Mouse (Mus musculus): Measurements from ENCODE around the gene Rpl27. TPM values are rescaled to one million over a fixed set of nuclear protein-coding genes. Genes with fewer than 3 reads are reported as not detected.

Gene Rpl27
- polyA plus RNA-seq (2012; rRNA removed) = 397 and 424 TPM in 2 replicates

DNA sequence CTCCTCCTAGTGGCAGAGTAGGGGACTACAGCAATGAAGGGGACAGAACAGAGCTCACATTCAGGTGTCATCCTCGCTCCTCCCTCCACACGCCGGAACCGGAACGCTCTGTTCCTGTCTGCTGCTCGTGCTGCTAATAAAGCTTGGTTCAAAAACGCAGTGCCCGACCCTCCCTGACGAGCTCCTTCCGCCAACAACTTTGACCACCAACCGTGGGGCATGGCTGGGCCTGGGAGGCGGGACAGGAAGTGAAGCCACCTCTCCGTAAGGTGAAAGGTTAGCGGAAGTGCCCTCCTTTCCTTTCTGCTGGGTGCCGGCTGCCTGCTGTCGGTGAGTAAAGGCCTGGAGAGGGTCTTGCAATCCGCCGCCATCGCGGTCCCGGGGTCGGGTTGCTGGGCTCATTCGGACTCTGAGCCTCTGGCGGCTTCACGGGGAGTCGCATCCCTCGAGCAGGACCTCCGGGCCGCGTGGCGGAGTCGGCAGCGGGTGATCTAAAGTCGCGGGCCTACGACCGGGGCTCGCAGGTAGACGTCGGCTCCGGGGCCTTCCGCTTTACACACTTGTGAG lies at the start of gene Rpl27:
Gene Rpl27 (plus strand): TSS at position 172 of the 567 bp plus-strand sequence.
- H3K27ac ChIP-seq (ENCODE audit: insufficient read depth, low read length) = no peak within 1 kb of the TSS
- H3K4me3 ChIP-seq (ENCODE audit: insufficient read depth, low read length) = peak within 1 kb of the TSS; percentile 52
- TF ChIP-seq CTCF (IDR thresholded peaks at IDR 0.05; ENCODE audit: extremely low read depth, insufficient read depth, low read length) (peak; percentile 77), POLR2A (IDR thresholded peaks at IDR 0.05; ENCODE audit: extremely low read depth, insufficient read depth, low read length) (peak; percentile 81)
- peaks cover 3% of the 10 kb centered on the region; the same call in 1 of the 2 replicates for H3K4me1 ChIP-seq (ENCODE audit: control insufficient read depth, insufficient read depth, low read length)

DNA sequence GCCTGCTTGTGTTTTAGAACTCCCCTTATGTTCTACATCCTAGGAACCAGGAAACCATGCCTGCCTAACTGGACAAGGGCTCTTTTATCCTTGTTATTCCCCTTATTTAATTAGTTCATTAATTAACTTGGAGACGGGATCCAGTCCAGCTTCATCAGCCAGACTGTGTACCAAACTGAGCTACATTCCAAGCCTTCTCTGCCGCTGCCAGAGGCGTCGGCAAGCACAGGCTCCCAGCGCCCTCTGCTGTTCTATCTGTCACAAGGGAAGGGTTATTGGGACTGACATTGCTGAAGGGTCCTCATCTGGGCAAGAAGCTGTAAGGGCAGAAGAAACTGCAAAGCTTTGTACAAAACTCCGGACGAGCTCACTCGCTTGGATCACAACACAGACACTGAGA lies 47.0 kb upstream of the Rpl27 start:
- TF ChIP-seq POLR2A (IDR thresholded peaks at IDR 0.05; ENCODE audit: extremely low read depth, insufficient read depth, low read length) (no peak), CTCF (IDR thresholded peaks at IDR 0.05; ENCODE audit: extremely low read depth, insufficient read depth, low read length) (peak; percentile 94)
- Histone ChIP-seq H3K27ac (ENCODE audit: insufficient read depth, low read length) (no peak overlapping the region), H3K4me1 (ENCODE audit: control insufficient read depth, insufficient read depth, low read length) (peaks cover 2% of the 10 kb centered on the region; the same call in 1 of the 2 replicates), H3K4me3 (ENCODE audit: insufficient read depth, low read length) (no peak overlapping the region)

DNA sequence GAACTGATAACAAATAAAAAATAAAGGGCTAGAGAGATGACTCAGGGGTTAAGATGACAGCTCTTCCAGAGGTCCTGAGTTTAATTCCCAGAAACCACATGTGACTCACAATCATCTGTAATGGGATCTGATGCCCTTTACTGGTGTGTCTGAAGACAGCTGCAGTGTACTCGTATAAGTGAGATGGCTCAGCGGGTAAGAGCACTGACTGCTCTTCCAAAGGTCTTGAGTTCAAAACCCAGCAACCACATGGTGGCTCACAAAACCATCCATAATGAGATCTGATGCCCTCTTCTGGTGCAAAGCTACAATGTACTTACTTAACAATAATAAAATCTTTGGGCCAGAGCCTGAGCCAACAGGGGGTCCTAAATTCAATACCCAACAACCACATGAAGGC lies 26.8 kb upstream of the Rpl27 start:
- H3K27ac ChIP-seq (ENCODE audit: insufficient read depth, low read length) = no peak overlapping the region
- peaks cover 3% of the 10 kb centered on the region; the same call in 1 of the 2 replicates for H3K4me1 ChIP-seq (ENCODE audit: control insufficient read depth, insufficient read depth, low read length)
- H3K4me3 ChIP-seq (ENCODE audit: insufficient read depth, low read length) = no peak overlapping the region
- TF ChIP-seq POLR2A (IDR thresholded peaks at IDR 0.05; ENCODE audit: extremely low read depth, insufficient read depth, low read length) = no peak
- TF ChIP-seq CTCF (IDR thresholded peaks at IDR 0.05; ENCODE audit: extremely low read depth, insufficient read depth, low read length) = no peak

DNA sequence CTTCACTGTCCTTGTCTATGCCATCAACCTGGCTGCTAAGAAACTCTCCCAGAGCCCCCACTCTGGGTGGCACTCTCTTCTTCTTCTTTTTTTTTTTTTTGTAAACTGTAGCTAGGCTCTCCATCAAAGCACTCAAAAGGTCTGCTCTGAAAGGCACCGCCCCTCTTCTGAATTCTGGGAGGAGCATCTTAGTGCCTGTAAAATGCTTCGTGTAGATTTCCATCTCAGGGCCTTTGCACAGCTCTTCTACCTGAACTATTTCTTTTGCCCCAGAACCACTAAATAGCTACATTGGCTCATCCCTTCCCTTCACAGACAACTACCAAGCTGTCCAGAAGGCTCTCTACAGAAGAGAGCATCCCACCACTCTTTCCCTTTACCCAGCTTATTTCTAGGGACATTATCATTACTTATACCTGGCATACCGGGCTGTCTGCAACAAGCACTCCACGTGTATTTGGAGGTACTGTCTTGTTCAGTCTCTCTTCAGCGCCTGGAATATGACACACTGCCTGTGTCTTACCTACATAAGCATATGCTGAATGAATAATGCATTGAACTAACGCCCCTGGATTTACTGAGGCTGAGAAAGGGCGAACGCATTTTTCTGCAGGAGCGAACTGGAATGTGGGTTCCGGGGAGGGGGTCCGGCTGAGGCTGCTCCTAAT lies 25.5 kb upstream of the Rpl27 start:
- peak overlapping the region; percentile 76 for H3K4me3 ChIP-seq (ENCODE audit: insufficient read depth, low read length)
- no peak for TF ChIP-seq POLR2A (IDR thresholded peaks at IDR 0.05; ENCODE audit: extremely low read depth, insufficient read depth, low read length)
- peak overlapping the region; percentile 17; the same call in 1 of the 2 replicates for H3K27ac ChIP-seq (ENCODE audit: insufficient read depth, low read length)
- peaks cover 3% of the 10 kb centered on the region; the same call in 1 of the 2 replicates for H3K4me1 ChIP-seq (ENCODE audit: control insufficient read depth, insufficient read depth, low read length)

DNA sequence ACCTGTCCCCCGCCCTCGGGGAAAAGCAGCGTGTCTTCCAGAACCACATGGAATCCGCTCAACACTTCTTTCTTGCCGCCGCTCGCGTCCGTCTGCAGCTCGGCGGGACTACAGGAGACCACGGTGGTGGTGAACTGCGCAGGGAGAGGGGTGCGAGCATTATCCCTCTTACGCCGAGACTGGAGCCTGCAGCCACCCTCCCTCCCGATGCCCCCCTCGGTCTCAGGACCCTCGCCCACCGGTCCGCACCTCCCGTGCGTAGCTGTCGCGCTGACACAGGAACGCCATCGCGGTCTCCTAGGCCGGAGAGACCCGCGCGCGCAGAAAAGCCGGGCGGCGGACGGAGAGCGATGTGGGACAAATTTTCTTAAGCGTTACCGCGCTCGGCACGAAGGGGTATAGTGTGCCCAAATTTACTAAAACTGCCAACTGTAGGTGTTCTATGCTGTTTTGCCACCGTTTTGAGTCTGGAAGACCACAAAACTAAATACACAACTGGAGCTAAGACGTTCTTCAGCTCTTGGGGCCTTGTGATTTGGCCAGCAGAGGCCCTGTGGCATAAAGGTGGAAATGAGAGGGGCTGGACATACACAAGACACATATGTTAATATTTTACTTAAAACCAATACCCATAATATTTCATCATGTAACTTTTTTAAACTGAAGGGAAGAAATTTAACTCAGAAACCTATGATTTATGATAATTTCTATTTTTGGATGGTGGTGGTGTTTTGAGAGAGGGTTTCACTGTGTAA lies 24.8 kb upstream of the Rpl27 start, which contains the start of gene Aarsd1:
Gene Aarsd1 (minus strand): TSS at position 515 of the 755 bp plus-strand sequence.
- peaks cover 3% of the 10 kb centered on the region; the same call in 1 of the 2 replicates for H3K4me1 ChIP-seq (ENCODE audit: control insufficient read depth, insufficient read depth, low read length)
- peak within 1 kb of the TSS; percentile 17; the same call in 1 of the 2 replicates for H3K27ac ChIP-seq (ENCODE audit: insufficient read depth, low read length)
- TF ChIP-seq POLR2A (IDR thresholded peaks at IDR 0.05; ENCODE audit: extremely low read depth, insufficient read depth, low read length) (peak; percentile 21; the same call in 1 of the 2 replicates), CTCF (IDR thresholded peaks at IDR 0.05; ENCODE audit: extremely low read depth, insufficient read depth, low read length) (no peak)
- peak within 1 kb of the TSS; percentile 76 for H3K4me3 ChIP-seq (ENCODE audit: insufficient read depth, low read length)

DNA sequence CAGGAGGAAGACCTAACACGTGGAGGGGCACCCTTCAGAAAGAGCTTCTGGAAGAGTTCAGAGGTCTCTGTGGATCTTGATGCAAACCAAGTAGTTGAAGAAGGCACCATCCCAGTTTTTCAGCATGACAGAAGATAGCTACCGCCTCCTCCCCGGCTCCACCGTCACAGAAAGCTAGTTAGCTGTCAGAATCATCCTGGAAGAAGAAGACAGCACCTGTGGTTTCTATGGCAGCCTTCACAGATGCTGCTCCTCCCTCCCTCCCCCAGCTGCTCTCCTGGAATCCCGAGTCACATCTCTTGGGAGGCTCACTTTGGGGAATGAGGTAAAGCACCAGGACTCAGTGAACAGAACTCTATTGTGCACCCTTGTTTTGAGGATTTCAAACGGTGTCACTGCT lies 23.1 kb upstream of the Rpl27 start:
- H3K27ac ChIP-seq (ENCODE audit: insufficient read depth, low read length) = no peak overlapping the region
- no peak for TF ChIP-seq POLR2A (IDR thresholded peaks at IDR 0.05; ENCODE audit: extremely low read depth, insufficient read depth, low read length)
- no peak for TF ChIP-seq CTCF (IDR thresholded peaks at IDR 0.05; ENCODE audit: extremely low read depth, insufficient read depth, low read length)
- H3K4me3 ChIP-seq (ENCODE audit: insufficient read depth, low read length) = no peak overlapping the region
- peaks cover 3% of the 10 kb centered on the region; the same call in 1 of the 2 replicates for H3K4me1 ChIP-seq (ENCODE audit: control insufficient read depth, insufficient read depth, low read length)

DNA sequence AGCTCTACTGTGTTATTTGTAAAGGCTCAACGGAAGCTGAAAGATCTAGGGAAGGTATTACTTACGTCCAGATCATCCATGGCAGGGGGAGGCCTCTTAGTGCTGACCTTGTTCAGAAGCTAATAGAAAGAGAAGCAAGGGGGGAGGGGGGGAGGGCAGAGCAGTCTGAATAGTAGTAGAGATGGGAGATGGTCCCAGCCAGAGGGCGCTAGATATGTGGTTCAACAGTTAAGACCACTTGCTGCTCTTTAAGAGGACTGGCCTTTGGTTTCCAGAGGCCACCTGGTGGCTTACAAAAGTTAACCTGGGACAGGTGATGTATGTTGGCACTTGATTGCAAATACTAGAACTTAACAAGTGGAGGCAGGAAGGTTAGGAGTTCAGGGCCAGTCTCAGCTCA lies 22.5 kb upstream of the Rpl27 start:
- Histone ChIP-seq H3K4me3 (ENCODE audit: insufficient read depth, low read length) (no peak overlapping the region), H3K4me1 (ENCODE audit: control insufficient read depth, insufficient read depth, low read length) (peaks cover 4% of the 10 kb centered on the region; the same call in 1 of the 2 replicates), H3K27ac (ENCODE audit: insufficient read depth, low read length) (no peak overlapping the region)
- no peak for TF ChIP-seq POLR2A (IDR thresholded peaks at IDR 0.05; ENCODE audit: extremely low read depth, insufficient read depth, low read length)
- TF ChIP-seq CTCF (IDR thresholded peaks at IDR 0.05; ENCODE audit: extremely low read depth, insufficient read depth, low read length) = peak; percentile 21

DNA sequence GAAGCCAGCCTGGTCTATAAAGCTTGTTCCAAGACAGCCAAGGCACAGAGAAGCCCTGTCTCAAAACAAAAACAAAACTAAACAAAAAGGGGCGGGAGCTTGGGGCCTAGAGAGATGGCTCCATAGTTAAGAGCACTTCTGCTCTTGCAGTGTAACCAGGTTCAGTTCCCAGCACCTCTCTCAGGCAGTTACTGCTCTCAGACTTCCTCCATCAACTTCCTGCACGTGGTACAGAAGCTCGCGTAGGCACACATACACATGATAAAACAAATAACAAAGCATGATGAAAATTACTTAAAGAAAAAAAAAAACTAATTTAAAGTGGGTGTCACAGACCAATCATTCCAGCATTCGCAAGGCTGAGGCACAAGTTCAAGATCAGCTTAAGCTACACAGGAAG lies 21.9 kb upstream of the Rpl27 start:
- Histone ChIP-seq H3K27ac (ENCODE audit: insufficient read depth, low read length) (no peak overlapping the region), H3K4me3 (ENCODE audit: insufficient read depth, low read length) (no peak overlapping the region), H3K4me1 (ENCODE audit: control insufficient read depth, insufficient read depth, low read length) (peaks cover 4% of the 10 kb centered on the region; the same call in 1 of the 2 replicates)
- TF ChIP-seq POLR2A (IDR thresholded peaks at IDR 0.05; ENCODE audit: extremely low read depth, insufficient read depth, low read length) = no peak
- no peak for TF ChIP-seq CTCF (IDR thresholded peaks at IDR 0.05; ENCODE audit: extremely low read depth, insufficient read depth, low read length)

DNA sequence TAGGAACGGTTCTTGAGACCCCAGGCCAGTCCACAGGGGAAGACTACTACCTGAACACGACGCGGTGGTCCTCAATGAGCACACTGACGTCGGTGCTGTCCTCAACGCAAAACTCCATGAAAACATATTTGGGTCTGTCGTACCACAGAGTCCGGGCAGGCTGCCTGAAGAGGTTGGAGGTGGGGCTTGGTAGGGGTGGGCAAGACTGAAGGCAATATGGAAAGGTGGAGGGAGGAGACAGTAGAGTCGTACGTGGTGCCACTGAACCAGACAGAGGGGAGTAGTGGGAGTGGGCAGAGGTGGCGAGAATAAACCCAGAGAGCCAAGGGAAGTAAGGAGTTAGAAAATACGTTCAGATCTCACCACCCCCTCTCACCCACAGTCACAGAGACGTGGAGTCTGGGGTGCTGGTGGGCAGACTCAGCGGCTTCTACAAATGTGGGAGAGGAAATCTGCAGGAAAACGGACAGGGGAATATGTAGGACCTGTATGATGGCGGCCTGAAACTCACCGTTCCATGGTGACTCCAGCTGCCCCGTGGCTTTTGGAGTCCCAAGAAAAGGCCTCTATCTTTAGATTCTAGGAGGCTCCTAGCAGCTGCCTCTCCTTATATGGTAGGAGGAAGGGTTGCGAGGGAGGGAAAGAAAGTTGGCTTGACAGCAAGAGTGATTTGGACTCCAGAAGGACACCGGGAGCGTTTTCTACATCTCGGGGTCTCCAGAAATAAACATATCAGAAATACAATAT lies 17.8 kb upstream of the Rpl27 start, which contains the start of gene Gm27029:
Gene Gm27029 (minus strand): TSS at position 692 of the 747 bp plus-strand sequence.
- Histone ChIP-seq H3K27ac (ENCODE audit: insufficient read depth, low read length) (peak within 1 kb of the TSS; percentile 92), H3K4me3 (ENCODE audit: insufficient read depth, low read length) (peak within 1 kb of the TSS; percentile 92), H3K4me1 (ENCODE audit: control insufficient read depth, insufficient read depth, low read length) (peaks cover 2% of the 10 kb centered on the region; the same call in 1 of the 2 replicates)
- TF ChIP-seq CTCF (IDR thresholded peaks at IDR 0.05; ENCODE audit: extremely low read depth, insufficient read depth, low read length) (no peak), POLR2A (IDR thresholded peaks at IDR 0.05; ENCODE audit: extremely low read depth, insufficient read depth, low read length) (no peak)
